Mouse (Mus musculus) lung, adult 2 months (tissue): ENCODE data around the gene Phlda1. TPM values are rescaled to one million over a fixed set of nuclear protein-coding genes. Genes with fewer than 3 reads are reported as not detected.
A peak's percentile ranks its signal among the peaks of the same experiment; 100 is the strongest.

Experiments used
- DNase-seq: peaks from one replicate; pipeline ENCODE4 v3.0.0; 2022
- H3K4me1 ChIP-seq: fragments of 200-500 bp; 2 replicates; pipeline ENCODE4 v1.6.1; 2011; ENCODE audit warnings: low read length; ENCODE audit not compliant: control insufficient read depth, insufficient read depth
- H3K4me3 ChIP-seq: fragments of 200-500 bp; replicated peaks from 2 replicates; pipeline ENCODE3; 2011; ENCODE audit warnings: low read depth, mild to moderate bottlenecking, control low read depth, low read length; ENCODE audit errors: extremely low read depth
- CTCF ChIP-seq: fragments of 200-500 bp; IDR thresholded peaks from 2 replicates; pipeline ENCODE4 v1.5.1; 2011; ENCODE audit warnings: mild to moderate bottlenecking, low read length, control low read depth; ENCODE audit not compliant: insufficient read depth
- POLR2A ChIP-seq: fragments of 200-500 bp; IDR thresholded peaks from 2 replicates; pipeline ENCODE4 v1.6.1; 2011; ENCODE audit warnings: low read depth, mild to moderate bottlenecking, control low read depth, low read length, borderline replicate concordance; ENCODE audit errors: extremely low read depth
- WGBS: fragments of 180-500 bp; shearing (Covaris S2); methylation state at CpG from one replicate; pipeline ENCODE4 v1.1.7; 2018; 5-methylcytosine and 5-hydroxymethylcytosine counted together
- polyA plus RNA-seq: library from polyadenylated mRNA; depleted of rRNA; stranded (reverse); fragments of >200 nt; gene quantifications from 2 replicates; pipeline ENCODE4 v1.2.3, GENCODE M21; 2012

Gene Phlda1
- polyA plus RNA-seq, 1 experiment: 32.7 TPM

GRCm38 (mm10) chr10:111520621-111521020 is 14.5 kb downstream of the Phlda1 start:
- H3K4me1 ChIP-seq: peaks cover 7% of the 10 kb centered on the region
- 82% methylated on average over 3 of the region's 3 CpGs for WGBS
- H3K4me3 ChIP-seq: no peak overlapping the region
- DNase-seq: no peak
- no peak for TF ChIP-seq POLR2A

- TF ChIP-seq CTCF (no peak), POLR2A (no peak)
- H3K4me1 ChIP-seq: 0 out of 2 replicates have a peak, but pooled peaks cover 3% of the 10 kb centered on the region
- no peak for DNase-seq
- 57% methylated on average over 4 of the region's 4 CpGs for WGBS
- no peak overlapping the region for H3K4me3 ChIP-seq
Measured at GRCm38 (mm10) chr10:111521636-111522035, 15.6 kb downstream of the Phlda1 start.

GRCm38 (mm10) chr10:111522230-111522629 is 16.1 kb downstream of the Phlda1 start:
- H3K4me3 ChIP-seq: no peak overlapping the region
- DNase-seq: no peak
- 0 out of 2 replicates have a peak, but pooled peaks cover 3% of the 10 kb centered on the region for H3K4me1 ChIP-seq
- WGBS: 70% methylated on average over 4 of the region's 4 CpGs
- no peak for TF ChIP-seq CTCF
- TF ChIP-seq POLR2A: no peak

GRCm38 (mm10) chr10:111523894-111524293 is 17.8 kb downstream of the Phlda1 start:
- TF ChIP-seq POLR2A (no peak), CTCF (no peak)
- 93% methylated on average over 12 of the region's 12 CpGs for WGBS
- Histone ChIP-seq H3K4me1 (0 out of 2 replicates have a peak, but pooled peaks cover 3% of the 10 kb centered on the region), H3K4me3 (no peak overlapping the region)
- DNase-seq: no peak

GRCm38 (mm10) chr10:111527057-111527456 is 21.0 kb downstream of the Phlda1 start:
- 79% methylated on average over 5 of the region's 5 CpGs for WGBS
- Histone ChIP-seq H3K4me3 (no peak overlapping the region), H3K4me1 (no peaks in the 10 kb centered on the region)
- DNase-seq: no peak
- TF ChIP-seq POLR2A (no peak), CTCF (no peak)

GRCm38 (mm10) chr10:111527613-111528012 is 21.5 kb downstream of the Phlda1 start:
- Histone ChIP-seq H3K4me1 (no peaks in the 10 kb centered on the region), H3K4me3 (no peak overlapping the region)
- 76% methylated on average over 7 of the region's 7 CpGs for WGBS
- no peak for TF ChIP-seq POLR2A
- TF ChIP-seq CTCF: no peak
- no peak for DNase-seq

GRCm38 (mm10) chr10:111528283-111528682 is 22.2 kb downstream of the Phlda1 start:
- TF ChIP-seq POLR2A (no peak), CTCF (no peak)
- DNase-seq: no peak
- 53% methylated on average over 4 of the region's 4 CpGs for WGBS
- Histone ChIP-seq H3K4me3 (no peak overlapping the region), H3K4me1 (no peaks in the 10 kb centered on the region)

- WGBS: 81% methylated on average over 7 of the region's 7 CpGs
- Histone ChIP-seq H3K4me1 (no peaks in the 10 kb centered on the region), H3K4me3 (no peak overlapping the region)
- DNase-seq: no peak
- TF ChIP-seq POLR2A (no peak), CTCF (no peak)
Measured at GRCm38 (mm10) chr10:111530398-111530797, 24.3 kb downstream of the Phlda1 start.

- H3K4me1 ChIP-seq: peaks cover 2% of the 10 kb centered on the region; the same call in 1 of the 2 replicates
- no peak for DNase-seq
- no peak overlapping the region for H3K4me3 ChIP-seq
- TF ChIP-seq POLR2A (no peak), CTCF (no peak)
- WGBS: 69% methylated on average over 8 of the region's 8 CpGs
Measured at GRCm38 (mm10) chr10:111534691-111535090, 28.6 kb downstream of the Phlda1 start.

GRCm38 (mm10) chr10:111537410-111537809 is 31.3 kb downstream of the Phlda1 start:
- Histone ChIP-seq H3K4me1 (peaks cover 4% of the 10 kb centered on the region; the same call in 1 of the 2 replicates), H3K4me3 (peak overlapping the region; percentile 24)
- 53% methylated on average over 19 of the region's 19 CpGs for WGBS
- DNase-seq: no peak
- TF ChIP-seq CTCF: no peak
- no peak for TF ChIP-seq POLR2A

- WGBS: 16% methylated on average over 9 of the region's 9 CpGs
- Histone ChIP-seq H3K4me1 (peaks cover 8% of the 10 kb centered on the region), H3K4me3 (peak overlapping the region; percentile 1)
- no peak for TF ChIP-seq CTCF
- peak; percentile 41 for DNase-seq
Measured at GRCm38 (mm10) chr10:111539724-111540324, 33.7 kb downstream of the Phlda1 start.
